Comparison of ENCODE assay signal across 20 mouse cellular contexts in the genomic region with DNA sequence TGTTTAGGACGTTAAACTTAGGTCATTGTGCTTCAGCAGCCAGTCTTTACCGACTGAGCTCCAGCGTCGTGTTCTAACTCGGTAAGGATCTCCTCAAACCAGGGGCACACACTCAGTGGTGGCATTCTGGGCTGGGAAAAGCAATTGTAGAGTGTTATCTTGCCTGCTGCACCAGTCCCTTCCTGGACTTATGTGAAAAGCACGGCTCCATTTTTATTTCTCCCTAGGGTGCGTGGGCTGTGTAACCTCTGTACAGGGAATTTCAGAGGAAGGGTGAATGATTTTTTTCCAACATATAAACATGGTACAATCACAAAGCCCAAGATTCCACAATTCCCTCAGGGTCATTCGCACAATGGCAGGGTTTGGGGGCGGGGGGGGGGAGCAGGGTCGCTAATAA. TPM values are rescaled to one million over a fixed set of nuclear protein-coding genes. Genes with fewer than 3 reads are reported as not detected.
DNase-seq lines count a peak whose midpoint lies in the region; ATAC-seq lines count a peak whose summit lies in the region.
"Had no signal": no experiment of that assay in that cellular context is flagged by ENCODE, and none has a peak within 500 bp of the region (broad histone marks: within the 10 kb centered on the region; RNA-seq: fewer than 3 reads in every experiment).

No protein-coding gene starts in this region.

- H3K27me3 ChIP-seq in heart, embryonic 13.5 days (replicated peaks): no peaks in the 10 kb centered on the region
- no peaks in the 10 kb centered on the region for H3K27me3 ChIP-seq in liver, embryonic 15.5 days
- H3K27me3 ChIP-seq: embryonic facial prominence, embryonic 13.5 days; hindbrain, embryonic 15.5 days; kidney, embryonic 15.5 days; limb, embryonic 12.5 days had no signal

- intact Hi-C loops in heart, postnatal 36 days (cut with DNase I): no loop called here

- peak overlapping the region; percentile 10; the same call in 1 of the 2 replicates for H3K4me2 ChIP-seq in heart, embryonic 13.5 days
- peak overlapping the region; percentile 50 for H3K4me2 ChIP-seq in liver, embryonic 15.5 days
- H3K4me2 ChIP-seq: embryonic facial prominence, embryonic 13.5 days; hindbrain, embryonic 15.5 days; kidney, embryonic 15.5 days; limb, embryonic 12.5 days; lung, embryonic 14.5 days; midbrain, embryonic 11.5 days had no signal

- no peak for ATAC-seq in heart, embryonic 13.5 days (ENCODE audit: extremely low read depth, insufficient number of reproducible peaks, low FRiP score, low TSS enrichment)
- peak; percentile 51 for ATAC-seq in liver, embryonic 15.5 days (ENCODE audit: insufficient read depth)
- ATAC-seq: forebrain, embryonic 16.5 days had no signal

- no peak overlapping the region for H3K9ac ChIP-seq in heart, embryonic 13.5 days
- H3K9ac ChIP-seq in liver, embryonic 15.5 days: peak overlapping the region; percentile 47
- H3K9ac ChIP-seq: embryonic facial prominence, embryonic 13.5 days; hindbrain, embryonic 15.5 days; kidney, embryonic 15.5 days; limb, embryonic 12.5 days; lung, embryonic 14.5 days had no signal

- no peak overlapping the region for H3K4me3 ChIP-seq in heart, embryonic 13.5 days
- no peak overlapping the region for H3K4me3 ChIP-seq in liver, embryonic 15.5 days (replicated peaks)
- H3K4me3 ChIP-seq: embryonic facial prominence, embryonic 13.5 days; hindbrain, embryonic 15.5 days; kidney, embryonic 15.5 days; limb, embryonic 12.5 days had no signal

- peak; percentile 19 for DNase-seq in heart, adult 8-10 months (ENCODE audit: low spot score)
- no peak for DNase-seq in heart, postnatal 36 days
- DNase-seq in Muller cell, postnatal 12 days (ENCODE audit: inconsistent ontology term): peak; percentile 6
- DNase-seq in left cerebral cortex, adult 11 months (ENCODE audit: low spot score): no peak
- no peak for DNase-seq in lung, postnatal 36 days
- DNase-seq: adrenal gland, postnatal 14 days; cerebellum, adult 11-12 months; cerebellum, postnatal 14 days; lung, embryonic 14.5 days; lung, postnatal 4 days; retina, postnatal 1 day; thymus, adult 2 months had no signal

- peaks cover 3% of the 10 kb centered on the region; the same call in 1 of the 2 replicates for H3K4me1 ChIP-seq in heart, embryonic 13.5 days
- H3K4me1 ChIP-seq in liver, embryonic 15.5 days (replicated peaks): peaks cover 56% of the 10 kb centered on the region
- H3K4me1 ChIP-seq: embryonic facial prominence, embryonic 13.5 days; hindbrain, embryonic 15.5 days; kidney, embryonic 15.5 days had no signal

- H3K36me3 ChIP-seq in heart, embryonic 13.5 days: no peaks in the 10 kb centered on the region
- H3K36me3 ChIP-seq in liver, embryonic 15.5 days (replicated peaks): no peaks in the 10 kb centered on the region
- H3K36me3 ChIP-seq: embryonic facial prominence, embryonic 13.5 days; hindbrain, embryonic 15.5 days; kidney, embryonic 15.5 days; limb, embryonic 12.5 days had no signal

- WGBS in heart, embryonic 13.5 days: 57% methylated on average over 10 of the region's 10 CpGs
- 31% methylated on average over 10 of the region's 10 CpGs for WGBS in liver, embryonic 15.5 days (ENCODE audit: insufficient replicate concordance)

- peak overlapping the region; percentile 46 for H3K27ac ChIP-seq in heart, embryonic 13.5 days (replicated peaks)
- H3K27ac ChIP-seq in liver, embryonic 15.5 days (replicated peaks): peak overlapping the region; percentile 88
- H3K27ac ChIP-seq: embryonic facial prominence, embryonic 13.5 days; hindbrain, embryonic 15.5 days; kidney, embryonic 15.5 days; limb, embryonic 12.5 days had no signal

- 0 out of 2 replicates have a peak, but pooled peaks cover 5% of the 10 kb centered on the region for H3K9me3 ChIP-seq in heart, embryonic 13.5 days
- no peaks in the 10 kb centered on the region for H3K9me3 ChIP-seq in liver, embryonic 15.5 days (replicated peaks)
- H3K9me3 ChIP-seq: embryonic facial prominence, embryonic 13.5 days; hindbrain, embryonic 15.5 days had no signal

RNA-seq across cellular contexts. Expression of a gene that starts 22.8 kb away (rescaled TPM):
- total RNA-seq in heart, adult 8-10 months (2022): 1 to 10 TPM; 1.2 to 4.5 (median 1.6) TPM
- 1 to 10 TPM; 1.0 to 3.2 TPM for total RNA-seq in heart, postnatal 36 days (2021)
- 5.3 and 7.5 TPM in 2 replicates for polyA plus RNA-seq in heart, embryonic 13.5 days (2015; fragmentation: Nextera tagmentation; extraction: Ambion mirVana)
- polyA plus RNA-seq in liver, embryonic 15.5 days (2015; fragmentation: Nextera tagmentation; extraction: Ambion mirVana): 46.6 and 47.6 TPM in 2 replicates

RNA-seq across cellular contexts. Expression of a gene that starts 38.1 kb away (rescaled TPM):
- 1 to 10 TPM in 1 of 4 experiments, under 1 TPM in 3; 0.30 to 1.5 (median 0.69) TPM for total RNA-seq in heart, adult 8-10 months (2022)
- total RNA-seq in heart, postnatal 36 days (2021): under 1 TPM; 0.68 to 0.86 TPM
- 0.28 and 0.39 TPM in 2 replicates for polyA plus RNA-seq in heart, embryonic 13.5 days (2015; fragmentation: Nextera tagmentation; extraction: Ambion mirVana)
- 1.4 and 1.5 TPM in 2 replicates for polyA plus RNA-seq in liver, embryonic 15.5 days (2015; fragmentation: Nextera tagmentation; extraction: Ambion mirVana)

RNA-seq across cellular contexts. Expression of a gene that starts 58.1 kb away (rescaled TPM):
- 1 to 10 TPM; 1.2 to 5.3 (median 1.3) TPM for total RNA-seq in heart, adult 8-10 months (2022)
- 1 to 10 TPM; 2.5 to 2.6 TPM for total RNA-seq in heart, postnatal 36 days (2021)
- 0.94 and 1.3 TPM in 2 replicates for polyA plus RNA-seq in heart, embryonic 13.5 days (2015; fragmentation: Nextera tagmentation; extraction: Ambion mirVana)
- polyA plus RNA-seq in liver, embryonic 15.5 days (2015; fragmentation: Nextera tagmentation; extraction: Ambion mirVana): 7.2 and 7.4 TPM in 2 replicates

Comparison
In these comparisons a context has a peak if more than half of its experiments do, and no peak if none do; other contexts are left out.
1. DNase-seq: peak in heart, adult 8-10 months (single experiment) and Muller cell, postnatal 12 days (single experiment); none in heart, postnatal 36 days (0 of 2), left cerebral cortex, adult 11 months (single experiment) and lung, postnatal 36 days (single experiment).